Mouse (Mus musculus) skeletal muscle tissue, adult 2 months (tissue): ENCODE results near the gene Zscan4-ps1.
"Not testable (repeated sequence)": the region's sequence is repeated elsewhere in the genome, so short reads cannot be mapped to it uniquely, and the experiment has no call there.

Source experiments
- DNase-seq: peaks from one replicate; pipeline ENCODE4 v3.0.0-alpha.2; 2012; ENCODE audit warnings: low read depth, low spot score

Gene Zscan4-ps1

DNA sequence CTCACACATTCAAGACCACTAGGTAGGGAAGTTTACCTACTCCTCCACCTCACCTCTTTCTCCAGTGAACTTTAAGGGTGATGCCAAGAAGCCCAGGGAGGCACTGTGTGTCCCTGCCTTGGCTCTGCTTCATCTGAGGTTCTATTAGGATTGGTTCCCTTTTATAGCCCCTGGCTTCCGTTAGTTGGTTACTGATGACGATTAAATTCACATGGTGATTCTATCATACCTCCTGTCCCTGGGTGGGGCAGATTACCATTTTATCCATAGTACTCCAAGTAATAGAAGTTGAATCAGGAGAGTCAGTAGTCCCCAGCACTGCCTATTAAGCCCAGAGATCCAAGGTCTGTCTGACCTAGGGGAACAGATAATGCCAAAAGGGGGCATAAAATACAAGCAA lies at the start of gene Zscan4-ps1:
Zscan4-ps1 (minus strand) TSS at position 101 of the 400 bp plus-strand sequence.
- not testable (repeated sequence) for DNase-seq
